Mouse (Mus musculus) natural killer cell, adult 2 months (primary cell): ENCODE results near the gene Myl3.

Experiments used
- DNase-seq, 2 experiments: peaks; one replicate each; pipeline ENCODE4 v3.0.0; 2022; ENCODE audit warnings: low spot score in 2 of 2

The Myl3 gene

DNA sequence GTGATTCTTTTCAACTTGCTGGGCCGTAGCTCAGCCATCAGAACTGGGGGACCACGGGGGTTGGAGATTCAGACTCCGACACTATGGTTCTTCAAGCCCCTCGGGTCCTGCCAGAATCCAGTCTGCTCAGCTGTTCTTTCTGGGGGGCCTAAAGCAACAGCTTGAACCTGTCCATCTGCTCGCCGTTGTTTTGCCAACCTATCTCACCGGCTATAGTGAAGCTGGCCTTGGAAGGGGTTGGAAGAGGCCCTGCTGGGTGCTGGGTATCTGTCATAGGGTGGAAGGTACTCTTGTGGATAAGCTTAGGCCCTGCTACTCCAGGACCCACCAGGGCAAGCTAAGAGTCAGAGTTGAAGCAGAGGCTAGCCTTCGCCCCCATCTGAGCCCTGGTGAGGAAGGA, 19.2 kb downstream of the Myl3 start:
- DNase-seq: no peak

DNA sequence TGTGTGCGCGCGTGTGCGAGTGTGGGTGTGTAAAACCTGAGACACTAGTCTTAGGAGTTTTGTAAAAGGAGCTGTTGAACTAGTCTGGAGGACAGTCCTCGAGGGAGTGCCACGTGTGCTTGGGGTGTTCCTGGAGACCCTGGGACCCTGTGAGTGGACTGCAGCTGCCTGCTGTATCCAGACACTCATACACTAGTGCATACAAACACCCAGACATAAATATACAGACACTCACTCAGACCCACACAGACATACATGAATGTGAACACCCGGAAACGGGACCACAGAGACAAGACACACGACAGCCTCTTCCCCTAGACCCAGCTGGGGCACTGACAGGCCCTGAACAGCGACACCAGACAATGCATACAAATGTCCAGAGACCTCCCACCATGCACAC, 21.1 kb downstream of the Myl3 start:
- no peak for DNase-seq

DNA sequence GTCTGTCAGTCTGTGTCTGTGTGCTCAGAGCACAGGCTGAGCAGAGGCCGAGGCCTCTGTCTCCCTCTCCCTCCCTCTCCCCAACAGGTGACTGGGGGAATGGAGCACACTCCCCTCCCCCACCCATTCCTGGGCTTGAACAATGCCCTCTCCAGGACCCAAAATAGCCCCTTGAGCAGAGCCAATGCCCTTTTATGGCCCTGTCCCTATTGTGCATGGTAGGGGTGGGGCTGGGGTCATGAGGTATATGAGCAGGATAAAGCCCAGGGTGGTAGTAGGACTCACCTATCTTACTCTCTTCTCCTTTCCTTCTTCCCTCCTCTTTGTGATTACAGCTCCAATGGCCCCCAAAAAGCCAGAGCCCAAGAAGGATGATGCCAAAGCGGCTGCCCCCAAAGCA, 21.7 kb downstream of the Myl3 start:
- DNase-seq: no peak

DNA sequence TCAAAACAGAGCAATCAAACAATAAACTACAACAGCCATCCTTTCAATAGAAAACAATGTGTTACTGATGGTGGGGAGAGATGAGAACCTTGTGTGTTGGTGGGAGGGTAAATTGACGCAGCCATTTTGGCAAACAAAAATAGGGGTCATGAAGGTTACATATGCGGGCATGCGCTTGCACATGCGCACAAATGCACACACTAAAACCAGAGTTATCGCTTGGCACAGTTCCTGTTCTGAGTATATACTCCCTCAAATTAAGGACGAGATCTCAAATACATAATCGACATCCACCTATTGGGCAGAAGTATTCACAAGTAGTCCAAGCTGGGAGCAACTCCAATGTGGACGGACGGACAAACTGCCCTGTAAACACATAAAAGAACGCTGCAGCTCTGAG, 30.7 kb downstream of the Myl3 start:
- DNase-seq: no peak

DNA sequence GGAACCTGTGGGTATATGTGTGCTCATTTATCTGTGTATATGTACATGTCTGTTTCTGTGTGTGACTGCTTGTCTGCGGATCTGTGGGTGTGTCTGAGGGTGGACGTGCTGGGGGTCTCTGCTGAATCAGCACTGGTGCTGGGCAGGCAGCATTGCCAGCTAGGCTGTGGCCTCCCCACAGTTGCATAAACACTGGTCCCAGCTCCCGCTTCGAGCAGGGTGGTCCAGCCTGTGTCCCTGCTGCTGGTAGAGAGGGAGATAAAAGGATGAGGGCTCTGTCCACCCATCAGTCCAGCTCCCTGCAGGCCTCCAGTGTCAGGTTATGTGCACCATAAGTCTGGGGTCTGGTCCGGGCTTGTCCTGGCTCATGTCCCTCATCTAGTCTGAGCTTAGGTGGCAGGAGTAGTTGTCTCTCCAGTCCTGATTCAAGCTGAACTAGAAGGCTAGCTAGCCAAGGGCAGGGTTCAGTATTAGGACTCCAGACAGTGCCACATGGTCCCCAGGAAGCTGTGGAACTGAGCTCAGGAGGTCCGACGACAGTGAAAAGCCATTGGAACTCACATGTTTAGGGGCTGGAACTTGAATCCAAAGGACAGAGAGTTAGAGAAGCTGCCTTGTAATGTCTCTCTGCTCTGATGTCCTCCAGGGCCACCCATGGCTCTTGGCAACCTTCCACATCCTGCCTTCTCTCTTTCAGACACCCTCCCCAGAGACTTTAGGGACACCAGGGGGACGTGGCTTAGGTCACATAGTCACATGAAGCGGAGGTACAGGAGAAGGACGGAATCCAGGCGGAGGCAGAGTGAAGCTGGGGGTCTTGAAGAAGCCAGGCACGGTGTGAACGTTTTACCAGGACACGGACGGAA, 33.0 kb downstream of the Myl3 start:
- DNase-seq: no peak

DNA sequence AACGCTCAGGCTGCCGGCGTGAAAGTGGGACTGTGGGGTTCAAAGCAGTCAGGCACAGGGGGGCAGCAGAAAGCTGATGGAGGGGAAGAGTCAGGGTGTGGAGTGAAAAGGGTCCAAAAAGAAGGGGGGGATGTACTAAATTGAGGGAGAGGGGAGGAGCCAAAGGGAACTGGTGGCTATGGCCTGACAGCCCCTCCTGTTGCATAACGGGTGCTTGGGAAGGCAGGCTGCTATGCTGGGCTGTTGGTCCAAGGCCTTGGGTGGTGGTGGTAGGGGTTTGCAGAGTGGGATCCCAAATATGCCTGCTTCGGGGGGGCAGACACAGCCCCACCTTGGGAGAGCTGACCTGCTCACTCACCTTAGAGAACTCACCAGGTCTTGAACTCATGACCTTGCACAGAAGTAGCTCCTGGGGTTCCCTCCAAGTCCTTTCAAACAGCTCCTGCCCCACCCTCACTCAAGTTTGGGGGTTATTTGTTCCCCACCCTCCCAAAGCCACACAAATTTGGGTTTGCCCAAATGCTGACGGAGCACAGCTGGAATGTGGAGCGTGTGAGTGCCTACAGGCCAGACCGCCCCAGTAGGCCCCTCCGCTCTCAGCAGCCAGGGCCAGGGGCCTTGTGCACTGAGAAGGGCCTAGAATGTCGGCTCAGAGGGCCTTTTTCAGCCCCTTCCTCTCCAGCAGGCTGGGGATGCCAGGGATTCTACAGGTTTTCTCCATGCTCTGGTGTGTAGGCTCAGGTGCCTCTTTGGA, 33.8 kb downstream of the Myl3 start:
- DNase-seq: no peak

DNA sequence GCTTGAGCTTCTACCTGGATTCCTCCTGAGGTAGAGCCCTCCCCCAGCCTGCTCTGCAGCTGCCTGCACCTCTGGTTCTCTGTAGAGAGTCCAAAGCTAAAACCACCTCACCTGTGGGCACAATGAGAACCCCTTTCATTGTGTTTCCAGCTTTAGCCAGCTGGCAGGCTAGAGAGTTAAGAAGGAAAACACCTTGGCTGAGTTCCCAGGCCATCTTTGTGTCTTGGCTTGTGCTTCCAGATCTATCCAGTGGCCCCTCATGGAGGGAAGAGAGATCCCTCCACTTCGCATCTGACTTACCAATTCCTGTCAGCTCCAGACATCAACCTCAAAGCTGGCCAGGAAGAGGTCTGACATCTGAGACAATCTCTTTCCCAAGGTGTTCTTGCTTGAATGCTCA, 36.4 kb downstream of the Myl3 start:
- no peak for DNase-seq

DNA sequence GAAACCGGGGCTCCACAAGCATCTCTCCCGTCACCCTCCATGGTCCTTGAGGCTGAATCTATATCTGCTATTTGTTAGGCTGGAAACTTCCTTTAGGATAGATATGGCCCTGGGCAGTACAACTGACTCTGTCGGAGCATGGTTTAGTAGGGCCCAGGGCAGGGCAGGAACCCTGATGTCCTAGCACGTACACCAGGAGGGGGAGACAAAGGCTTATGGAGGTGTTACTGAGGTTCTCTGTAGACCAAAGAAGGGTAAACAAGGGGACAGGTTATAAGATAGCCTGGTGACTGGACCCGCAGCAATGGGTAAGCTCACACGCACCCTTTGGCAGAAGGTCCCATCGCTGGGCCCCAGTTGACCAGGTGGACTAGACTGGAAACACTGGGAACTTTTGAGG, 36.9 kb downstream of the Myl3 start:
- DNase-seq: no peak

DNA sequence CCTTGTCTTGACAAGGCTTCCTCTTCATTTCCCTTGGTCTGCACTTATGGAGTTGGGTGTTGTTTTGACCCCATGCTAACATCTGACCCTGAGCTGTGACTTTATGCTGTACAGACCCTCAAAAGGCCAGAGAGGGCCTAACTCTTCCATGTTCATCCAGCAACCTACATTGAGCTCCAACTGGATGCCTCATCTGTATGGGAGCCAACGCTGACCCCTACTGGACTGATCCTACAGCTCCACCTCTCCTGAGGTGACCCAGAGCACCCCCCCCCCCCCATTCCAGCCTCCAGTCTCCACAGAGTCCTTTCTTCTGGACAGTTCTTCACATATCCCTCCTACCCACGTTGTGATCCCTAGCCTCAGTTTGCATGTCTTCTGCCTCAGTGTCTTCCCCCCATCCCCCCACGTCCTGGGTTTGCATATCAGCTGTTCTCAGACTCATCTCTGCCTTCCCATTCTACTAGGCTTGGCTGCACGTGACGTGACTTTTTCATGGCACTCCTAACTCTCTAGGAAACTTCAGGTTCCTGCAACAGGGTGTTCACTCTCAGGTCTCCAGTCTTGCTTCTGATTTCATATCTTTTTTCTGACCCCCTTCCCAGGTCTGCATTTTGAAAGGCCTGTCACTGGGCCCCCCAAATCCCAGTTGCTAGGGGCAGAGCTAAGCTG, 37.7 kb downstream of the Myl3 start:
- DNase-seq: no peak

DNA sequence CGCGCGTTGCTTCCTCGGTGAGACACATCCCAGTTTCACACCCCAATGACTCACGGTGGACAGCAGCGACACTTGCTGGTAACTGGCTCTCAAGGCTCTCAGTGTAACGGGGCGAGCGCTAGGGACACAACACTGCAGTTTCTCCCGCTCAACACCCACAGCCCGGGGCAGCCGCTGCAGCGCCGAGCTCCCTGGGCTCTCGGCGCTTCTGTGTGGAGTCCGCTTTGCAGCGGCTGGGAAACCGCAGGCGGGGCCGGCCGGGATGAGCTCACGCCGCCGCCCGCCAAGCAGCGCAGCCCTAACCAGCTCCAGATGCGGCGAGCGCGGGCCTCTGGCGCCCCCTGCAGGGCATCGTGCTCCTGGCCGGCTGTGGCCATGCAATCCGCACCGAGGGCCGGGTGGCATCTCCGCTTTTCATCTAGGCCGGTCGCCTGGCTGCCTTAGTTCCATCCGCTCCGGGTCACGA, 39.6 kb downstream of the Myl3 start:
- peak; percentile 82 to 88 for DNase-seq

DNA sequence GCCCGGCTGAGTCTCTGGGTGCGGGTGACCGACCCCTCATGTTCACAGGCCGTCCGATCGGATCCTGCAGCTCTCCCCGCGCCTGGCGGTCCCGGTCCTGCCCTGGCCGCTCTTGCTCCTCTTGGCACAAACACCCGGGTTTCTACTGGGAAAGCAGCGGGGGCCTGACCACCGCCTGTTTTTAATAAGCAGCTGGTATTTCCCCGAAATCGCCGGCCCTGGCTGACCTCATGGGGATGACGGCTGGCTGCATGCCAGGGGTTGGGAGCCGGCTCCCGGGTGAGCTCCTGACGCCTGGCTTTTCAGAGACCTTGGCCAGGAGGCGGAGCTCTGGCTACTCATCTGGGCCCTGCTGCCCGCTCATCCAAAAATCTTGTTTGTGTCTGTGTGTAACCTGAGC, 40.1 kb downstream of the Myl3 start:
- no peak for DNase-seq

DNA sequence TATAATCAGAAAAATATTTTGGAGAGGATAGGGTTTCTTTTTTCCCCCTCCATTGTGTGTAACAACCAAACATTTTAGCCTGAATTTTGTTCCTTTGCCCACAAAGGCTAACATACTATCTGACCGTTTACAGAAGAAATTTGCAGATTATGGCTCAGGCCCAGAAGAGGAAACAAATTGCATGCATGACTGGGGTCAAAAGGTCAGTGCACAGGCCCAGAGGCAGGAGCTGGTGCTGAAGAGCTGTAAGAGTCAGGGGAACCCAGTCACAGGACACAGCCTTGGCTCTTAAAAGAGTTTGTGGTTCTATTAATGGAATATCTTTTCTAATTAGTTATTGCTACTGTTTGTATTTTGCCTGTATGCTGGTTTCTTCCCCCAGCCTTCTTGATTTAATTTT, 42.0 kb downstream of the Myl3 start:
- no peak for DNase-seq

DNA sequence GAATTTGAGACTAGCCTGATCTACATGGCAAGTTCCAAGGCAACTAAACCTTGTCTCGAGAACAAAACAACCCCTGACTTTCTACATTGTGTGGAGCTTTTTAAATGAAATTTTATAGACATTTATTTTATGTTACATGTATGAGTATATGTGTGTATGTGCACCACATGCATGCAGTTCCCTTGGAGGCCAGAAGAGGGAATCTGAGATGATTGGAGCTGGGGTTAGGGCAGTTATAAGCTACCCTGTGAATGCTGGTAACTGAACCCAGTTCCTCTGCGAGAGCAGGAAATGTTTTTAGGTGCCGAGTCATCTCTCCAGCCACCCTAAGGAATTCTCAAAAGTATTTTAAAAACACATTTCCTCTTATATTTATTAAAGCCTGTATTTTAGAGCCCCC, 46.5 kb downstream of the Myl3 start:
- no peak for DNase-seq

DNA sequence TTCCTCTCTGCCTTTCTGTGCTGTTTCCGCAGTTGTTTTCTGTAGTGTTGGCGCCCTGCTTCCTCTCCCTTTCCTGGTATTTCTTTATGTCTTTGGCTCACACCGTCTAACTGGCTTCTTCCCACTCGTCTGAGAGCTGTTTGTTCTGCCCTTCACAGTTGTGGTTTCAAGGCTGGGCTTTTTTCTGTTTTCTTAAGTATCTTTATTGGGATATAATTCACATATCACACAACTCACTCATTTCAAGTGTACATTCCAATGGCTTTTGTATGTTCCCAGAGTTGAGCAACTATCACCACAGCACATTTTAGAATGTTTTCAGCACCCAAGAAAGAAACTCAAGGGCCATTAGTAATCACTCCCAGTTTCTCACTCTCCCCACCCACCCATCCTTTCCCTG, 48.8 kb downstream of the Myl3 start:
- DNase-seq: no peak

DNA sequence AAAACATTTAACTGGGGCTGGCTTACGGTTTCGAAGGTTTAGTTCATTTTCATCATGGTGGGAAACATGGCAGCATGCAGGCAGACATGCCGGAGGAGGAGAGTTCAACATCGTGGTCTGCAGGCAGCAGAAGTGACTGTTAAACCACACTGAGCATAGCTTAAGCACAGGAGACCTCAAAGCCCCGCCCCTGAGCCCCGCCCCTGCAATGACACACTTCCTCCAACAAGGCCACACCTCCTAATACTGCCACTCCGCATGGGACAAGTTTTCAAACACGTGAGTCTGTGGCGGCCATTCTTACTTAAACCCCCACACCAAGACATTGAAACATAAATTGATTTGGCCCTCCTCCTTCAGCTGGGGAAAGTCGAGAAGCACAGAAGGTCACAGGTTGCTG, 55.4 kb downstream of the Myl3 start:
- no peak for DNase-seq

DNA sequence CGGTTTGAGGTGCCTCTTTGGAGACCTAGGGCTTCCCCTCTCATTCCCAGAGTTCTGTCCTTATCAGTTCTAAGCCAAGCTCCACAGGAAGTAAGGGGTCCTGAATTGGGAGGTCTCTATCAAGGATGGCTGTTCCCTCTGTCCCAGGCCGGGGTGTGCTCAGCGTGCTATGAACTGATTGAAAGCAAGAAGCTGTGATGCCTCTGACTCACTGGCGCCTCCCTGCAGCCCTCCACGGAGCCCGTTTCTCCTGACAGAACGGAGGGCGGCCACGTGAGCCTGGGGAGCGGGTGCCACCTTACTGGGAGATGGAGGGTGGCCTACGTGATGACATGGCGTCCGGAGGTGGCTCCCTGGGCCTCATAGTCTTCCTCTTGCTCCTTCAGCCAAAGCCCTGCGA, 56.2 kb downstream of the Myl3 start, which contains the start of gene Prss42:
Gene Prss42, plus strand, starts transcription at position 301 of the 400 bp plus-strand sequence.
- no peak for DNase-seq

DNA sequence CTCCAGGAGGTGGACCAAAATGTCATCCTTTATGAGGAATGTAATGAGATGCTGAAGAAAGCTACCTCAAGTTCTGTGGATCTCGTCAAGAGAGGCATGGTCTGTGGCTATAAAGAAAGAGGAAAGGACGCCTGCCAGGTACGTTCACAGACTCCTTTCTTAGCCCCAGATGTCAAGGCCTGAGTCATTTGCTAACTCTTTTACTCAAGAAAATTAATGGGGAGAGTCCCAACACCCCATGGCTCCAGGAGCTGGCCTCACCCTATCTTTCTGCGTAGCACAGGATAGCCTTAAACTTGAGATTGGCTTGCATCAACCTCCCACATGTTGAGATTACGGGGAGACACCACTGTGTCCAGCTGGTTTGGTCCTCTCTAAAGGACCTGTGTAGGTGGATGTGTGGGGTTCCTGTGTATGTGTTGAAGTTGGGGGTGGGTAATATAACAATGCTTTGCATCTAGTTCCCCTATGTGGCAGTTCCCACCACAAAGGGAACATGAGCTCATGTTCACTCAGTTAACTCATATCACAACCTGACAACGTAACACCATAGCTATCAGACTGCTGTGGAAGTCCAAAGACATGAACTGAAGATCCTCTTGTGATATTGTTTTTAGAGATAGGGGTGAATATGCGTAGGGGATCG, 59.3 kb downstream of the Myl3 start:
- no peak for DNase-seq

DNA sequence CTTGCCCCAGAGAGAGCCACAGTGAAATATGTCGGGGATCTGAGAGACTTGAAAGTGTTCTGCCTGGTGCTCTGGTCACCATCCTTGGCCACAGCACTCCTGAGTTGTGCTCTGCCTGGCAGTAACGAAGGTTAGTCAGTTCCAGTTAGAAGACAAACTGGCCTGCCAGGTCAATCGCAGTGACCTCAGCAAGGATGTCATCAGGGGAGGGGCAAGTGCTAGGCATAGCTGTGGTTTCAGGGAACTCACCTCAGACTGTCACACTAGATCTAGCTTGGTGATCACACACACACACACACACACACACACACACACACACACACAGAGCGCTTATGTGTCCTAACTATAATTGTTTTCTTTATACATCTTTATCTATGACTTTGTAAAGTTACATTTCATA, 61.6 kb downstream of the Myl3 start:
- DNase-seq: peak; percentile 26 to 63

DNA sequence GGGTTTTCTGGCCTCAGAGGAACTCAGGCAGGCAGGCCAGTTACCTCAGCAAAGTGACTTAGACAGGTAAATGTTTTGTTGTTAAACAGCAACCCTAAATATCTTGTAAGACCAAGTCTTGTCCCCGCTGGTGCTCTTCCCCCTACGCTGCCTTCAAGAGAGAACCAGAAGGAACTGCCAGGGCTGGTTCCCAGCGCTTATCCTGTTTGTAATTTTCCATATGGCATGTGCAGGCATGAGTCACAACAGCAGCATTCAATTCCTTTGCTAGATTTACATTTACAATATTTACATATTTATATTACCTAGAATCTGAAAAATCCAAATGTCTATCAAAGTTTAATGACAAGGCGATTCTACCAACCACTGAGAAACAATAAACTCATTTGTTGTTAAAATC, 68.4 kb downstream of the Myl3 start:
- no peak for DNase-seq

DNA sequence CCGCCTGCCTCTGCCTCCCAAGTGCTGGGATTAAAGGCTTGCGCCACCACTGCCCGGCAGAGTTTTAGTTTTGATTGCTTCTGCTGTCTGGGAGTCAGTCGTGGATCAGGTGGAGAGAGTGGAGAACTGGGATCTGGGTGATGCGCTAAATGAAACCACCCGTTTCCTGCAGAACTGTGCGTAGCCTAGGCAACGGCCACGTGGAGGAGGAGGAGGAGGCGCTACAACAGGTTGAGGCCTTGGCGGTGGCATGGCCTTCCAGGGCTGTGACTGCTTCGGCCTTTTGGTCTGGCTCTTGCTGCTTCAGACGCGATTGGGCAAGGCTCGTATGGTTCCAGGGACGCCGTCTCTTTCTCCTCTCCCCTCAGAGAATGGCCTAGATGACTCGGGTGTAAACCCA, 72.1 kb downstream of the Myl3 start, which contains the start of gene Prss44:
Gene Prss44, plus strand, starts transcription at position 206 of the 400 bp plus-strand sequence.
- DNase-seq: no peak
